Mouse (Mus musculus) lung, postnatal 0 days (tissue): Measurements from ENCODE around the gene Gm7029.
"Not testable (repeated sequence)": the region's sequence is repeated elsewhere in the genome, so short reads cannot be mapped to it uniquely, and the experiment has no call there.

Experiments
- CTCF ChIP-seq: IDR thresholded peaks from 2 replicates; pipeline ENCODE4 v1.5.1; 2016; ENCODE audit warnings: antibody characterized with exemption, mild to moderate bottlenecking
- EP300 ChIP-seq: IDR thresholded peaks from 2 replicates; pipeline ENCODE4 v1.6.1; 2016; ENCODE audit warnings: antibody characterized with exemption, mild to moderate bottlenecking, control low read depth

DNA sequence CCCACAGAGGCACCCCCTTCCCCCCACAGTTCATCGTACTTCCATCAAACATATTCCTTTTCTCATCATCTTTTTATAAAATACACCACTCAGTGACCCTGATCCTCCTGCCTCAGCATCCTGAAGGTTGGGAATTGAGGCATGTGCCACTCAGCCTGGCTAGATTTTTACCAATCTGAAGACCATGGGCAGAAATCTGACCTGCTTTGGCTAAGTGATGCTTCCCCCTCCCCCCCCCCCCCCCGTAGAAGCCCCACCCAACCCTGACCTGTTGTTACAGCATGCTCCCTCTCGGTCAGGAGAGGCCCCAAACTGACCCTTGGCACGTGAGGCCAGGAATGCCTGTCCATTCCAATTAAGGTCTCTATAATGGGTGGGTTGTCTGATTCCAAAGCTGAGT, 31.2 kb downstream of the Gm7029 start, which contains the start of gene Platr17:
- not testable (repeated sequence) for TF ChIP-seq EP300, CTCF
